Mouse (Mus musculus) E14TG2a.4 (cell line): ENCODE measurements around the gene Arl14.

ENCODE experiments used
- H3K27me3 ChIP-seq: 2 replicates; pipeline ENCODE4 v1.6.1; 2014; ENCODE audit warnings: low read length, control low read depth; ENCODE audit not compliant: insufficient read depth
- H3K36me3 ChIP-seq: 2 replicates; pipeline ENCODE4 v1.6.1; 2014; ENCODE audit warnings: low read length, control low read depth; ENCODE audit not compliant: insufficient read depth
- H3K4me1 ChIP-seq: replicated peaks from 2 replicates; pipeline ENCODE4 v1.6.1; 2014; ENCODE audit warnings: low read depth, low read length, control low read depth
- H3K4me3 ChIP-seq: replicated peaks from 2 replicates; pipeline ENCODE4 v1.5.1; 2014; ENCODE audit warnings: mild to moderate bottlenecking, low read length
- H3K9me3 ChIP-seq: 2 replicates; pipeline ENCODE4 v1.6.1; 2014; ENCODE audit warnings: low read length, control low read depth
- CTCF ChIP-seq: conservative IDR thresholded peaks from 2 replicates; pipeline ENCODE4 v1.5.1; 2014; ENCODE audit warnings: low read length
- NANOG ChIP-seq: IDR thresholded peaks from 2 replicates; pipeline ENCODE4 v1.6.1; 2014; ENCODE audit warnings: borderline replicate concordance, low read length, mixed read lengths
- POU5F1 ChIP-seq: IDR thresholded peaks from 2 replicates; pipeline ENCODE4 v1.6.1; 2014; ENCODE audit warnings: low read length, borderline replicate concordance

Gene Arl14

GRCm38 (mm10) chr3:69221806-69222501, at the start of gene Arl14:
Gene Arl14, plus strand, starts transcription at chr3:69222419.
- no peaks in the 10 kb centered on the region for H3K36me3 ChIP-seq
- H3K9me3 ChIP-seq, result 0 out of 2 replicates have a peak, but pooled peaks cover 2% of the 10 kb centered on the region
- TF ChIP-seq CTCF (no peak), NANOG (no peak)
- H3K4me3 ChIP-seq, result no peak within 1 kb of the TSS
- H3K4me1 ChIP-seq, result 0 out of 2 replicates have a peak, but pooled peaks cover 12% of the 10 kb centered on the region
- H3K27me3 ChIP-seq, result no peaks in the 10 kb centered on the region

GRCm38 (mm10) chr3:69175229-69175628, 47.0 kb upstream of the Arl14 start:
- TF ChIP-seq POU5F1 (no peak), NANOG (no peak), CTCF (no peak)
- Histone ChIP-seq H3K27me3 (0 out of 2 replicates have a peak, but pooled peaks cover 3% of the 10 kb centered on the region), H3K4me3 (no peak overlapping the region), H3K36me3 (no peaks in the 10 kb centered on the region), H3K4me1 (no peaks in the 10 kb centered on the region), H3K9me3 (no peaks in the 10 kb centered on the region)

GRCm38 (mm10) chr3:69177168-69177797, 44.9 kb upstream of the Arl14 start:
- Histone ChIP-seq H3K4me1 (no peaks in the 10 kb centered on the region), H3K27me3 (no peaks in the 10 kb centered on the region), H3K36me3 (no peaks in the 10 kb centered on the region), H3K9me3 (peaks cover 1% of the 10 kb centered on the region), H3K4me3 (no peak overlapping the region)
- TF ChIP-seq CTCF (no peak), NANOG (no peak), POU5F1 (no peak)

DNA sequence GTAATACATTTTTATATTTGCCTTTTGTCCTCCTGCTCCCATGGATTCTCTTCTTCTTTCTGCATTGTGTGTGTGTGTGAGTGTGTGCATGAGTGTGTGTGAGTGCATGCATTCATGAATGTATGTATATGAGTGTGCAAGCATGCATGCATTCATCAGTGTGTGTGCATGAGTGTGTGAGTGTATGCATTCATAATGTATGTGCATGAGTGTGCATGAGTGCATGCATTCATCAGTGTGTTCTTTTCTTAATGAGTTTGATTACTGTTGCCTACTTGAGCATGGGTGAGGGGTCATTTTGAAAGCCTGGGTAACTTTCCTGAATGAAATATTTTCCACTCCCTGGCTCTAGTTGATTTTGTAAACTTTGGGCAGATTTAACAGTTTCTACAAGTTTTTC, 44.3 kb upstream of the Arl14 start:
- no peak for TF ChIP-seq NANOG
- TF ChIP-seq POU5F1, result no peak
- TF ChIP-seq CTCF, result no peak
- Histone ChIP-seq H3K9me3 (peaks cover 5% of the 10 kb centered on the region), H3K4me3 (no peak overlapping the region), H3K36me3 (no peaks in the 10 kb centered on the region), H3K4me1 (no peaks in the 10 kb centered on the region), H3K27me3 (no peaks in the 10 kb centered on the region)

DNA sequence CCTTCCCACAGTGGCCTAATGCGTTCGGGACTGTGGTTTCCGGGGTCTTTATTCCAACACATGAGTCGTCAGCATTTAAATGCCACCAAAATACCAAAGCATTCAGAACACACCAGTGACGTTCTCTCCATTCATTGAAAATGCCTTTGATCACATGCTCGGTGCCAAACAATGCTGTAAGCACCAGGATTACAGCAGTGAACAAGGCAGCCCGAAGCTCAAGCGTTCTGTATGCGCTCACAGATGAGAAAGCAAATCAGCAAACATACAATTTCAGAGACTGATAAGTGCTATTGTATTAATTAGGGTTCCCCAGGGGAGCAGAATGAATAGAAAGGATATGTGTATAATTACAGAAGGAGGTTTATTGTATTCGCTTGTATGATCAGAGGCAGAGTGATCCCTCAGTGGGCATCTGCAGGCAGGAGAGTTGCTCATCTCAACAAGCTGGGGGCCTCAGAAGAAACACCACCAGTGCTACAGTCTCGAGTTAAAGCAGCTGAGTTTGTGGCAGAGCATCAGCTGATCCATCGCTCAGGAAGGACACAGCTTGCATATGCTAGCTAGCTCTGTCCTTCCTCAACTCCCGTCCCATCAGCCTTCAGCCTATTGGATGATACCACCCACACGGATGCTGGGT, 43.7 kb upstream of the Arl14 start:
- Histone ChIP-seq H3K4me3 (no peak overlapping the region), H3K9me3 (peaks cover 10% of the 10 kb centered on the region), H3K36me3 (no peaks in the 10 kb centered on the region), H3K4me1 (no peaks in the 10 kb centered on the region), H3K27me3 (no peaks in the 10 kb centered on the region)
- TF ChIP-seq POU5F1, result no peak
- no peak for TF ChIP-seq NANOG
- no peak for TF ChIP-seq CTCF

DNA sequence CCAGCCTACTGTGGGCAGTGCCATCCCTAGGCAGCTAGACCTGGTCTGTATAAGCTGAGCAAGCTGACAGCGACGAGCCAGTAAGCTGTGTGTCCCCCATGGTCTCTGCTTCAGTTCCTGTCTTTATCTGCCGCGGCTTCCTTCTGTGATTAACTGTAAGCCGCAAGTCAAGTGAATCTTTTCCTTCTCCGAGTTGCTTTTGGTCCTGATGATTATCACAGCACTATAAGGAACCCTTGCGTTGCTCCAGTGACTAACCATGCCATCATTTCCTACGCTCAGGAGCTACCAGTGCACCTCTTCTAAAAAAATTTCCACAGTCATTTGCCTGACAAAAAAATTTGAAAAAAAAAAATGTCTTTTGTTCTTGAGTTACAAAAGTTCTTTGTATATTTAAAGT, 40.7 kb upstream of the Arl14 start:
- no peak for TF ChIP-seq POU5F1
- no peak for TF ChIP-seq CTCF
- TF ChIP-seq NANOG, result no peak
- Histone ChIP-seq H3K36me3 (no peaks in the 10 kb centered on the region), H3K4me3 (no peak overlapping the region), H3K4me1 (no peaks in the 10 kb centered on the region), H3K27me3 (no peaks in the 10 kb centered on the region), H3K9me3 (peaks cover 10% of the 10 kb centered on the region)

DNA sequence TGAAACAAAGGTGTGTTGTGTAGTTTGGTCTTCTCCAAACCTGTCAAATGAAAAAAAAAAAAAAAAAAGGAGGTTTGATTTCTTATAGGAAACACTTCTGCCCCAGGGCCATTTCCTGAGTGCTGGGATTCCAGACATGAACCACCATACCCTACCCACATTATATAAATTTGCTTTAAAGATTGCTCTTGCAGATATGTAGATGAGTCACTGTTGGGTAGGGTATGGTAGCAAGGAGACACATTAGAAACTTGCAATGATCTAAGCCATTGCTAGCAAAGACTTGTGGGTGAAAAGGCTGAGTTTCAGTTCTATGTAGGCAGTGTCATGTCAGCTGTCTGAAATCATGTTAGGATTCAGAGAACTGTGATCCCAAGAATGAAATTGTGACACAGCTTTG, 40.0 kb upstream of the Arl14 start:
- TF ChIP-seq NANOG (no peak), CTCF (no peak), POU5F1 (no peak)
- Histone ChIP-seq H3K27me3 (no peaks in the 10 kb centered on the region), H3K4me1 (no peaks in the 10 kb centered on the region), H3K9me3 (peaks cover 10% of the 10 kb centered on the region), H3K36me3 (no peaks in the 10 kb centered on the region), H3K4me3 (no peak overlapping the region)

GRCm38 (mm10) chr3:69185244-69185643, 37.0 kb upstream of the Arl14 start:
- TF ChIP-seq POU5F1, result no peak
- TF ChIP-seq NANOG, result no peak
- TF ChIP-seq CTCF, result no peak
- H3K27me3 ChIP-seq, result no peaks in the 10 kb centered on the region
- no peaks in the 10 kb centered on the region for H3K4me1 ChIP-seq
- H3K9me3 ChIP-seq, result peaks cover 10% of the 10 kb centered on the region
- H3K36me3 ChIP-seq, result no peaks in the 10 kb centered on the region
- no peak overlapping the region for H3K4me3 ChIP-seq

DNA sequence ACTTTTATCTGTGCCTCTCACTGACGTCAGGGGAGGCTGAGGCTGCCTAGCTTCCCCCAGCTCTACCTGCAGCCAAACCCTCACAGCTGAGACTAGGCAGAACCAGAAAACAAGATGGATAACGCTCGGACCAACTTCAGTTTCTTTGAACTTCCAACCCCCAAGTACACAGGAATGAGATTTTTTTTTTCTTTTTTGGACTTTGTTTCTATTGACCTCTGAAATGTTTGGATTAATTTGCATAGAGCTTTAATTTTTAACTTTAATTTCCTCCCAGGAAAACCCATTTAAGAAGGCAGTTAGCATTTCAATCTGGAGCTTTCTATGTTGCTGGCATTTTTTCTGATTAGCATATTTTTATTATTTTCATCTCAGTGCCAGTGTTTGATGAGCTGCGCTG, 36.2 kb upstream of the Arl14 start:
- H3K36me3 ChIP-seq, result no peaks in the 10 kb centered on the region
- TF ChIP-seq POU5F1, result no peak
- no peak overlapping the region for H3K4me3 ChIP-seq
- no peaks in the 10 kb centered on the region for H3K4me1 ChIP-seq
- peaks cover 10% of the 10 kb centered on the region for H3K9me3 ChIP-seq
- H3K27me3 ChIP-seq, result no peaks in the 10 kb centered on the region; the same call in 1 of the 2 replicates
